Mouse (Mus musculus): ENCODE measurements at regions not wholly inside any gene's neighbourhood (a gene's known extent, or its start where the extent isn't known, plus 50 kb on each side); places are given as distances from the start of the nearest gene placed in this dataset.

GRCm38 (mm10) chr14:103898689-103899088, 54.5 kb upstream of the Ednrb start:
- TF ChIP-seq JUN (IDR thresholded peaks at IDR 0.05; ENCODE audit: insufficient read depth, low read depth, low read length) (no peak), HCFC1 (IDR thresholded peaks at IDR 0.05; ENCODE audit: low read depth, low read length) (no peak), CTCF (conservative IDR thresholded peaks at IDR 0.05 in 1 of 2, IDR thresholded peaks at IDR 0.05 in 1 of 2; ENCODE audit: low read depth in 2 of 2, low read length in 2 of 2) (no peak), ZC3H11A (IDR thresholded peaks at IDR 0.05; ENCODE audit: low read depth, low read length) (no peak), MAFK (IDR thresholded peaks at IDR 0.05; ENCODE audit: insufficient replicate concordance, low read length) (no peak), GABPA (IDR thresholded peaks at IDR 0.05; ENCODE audit: insufficient replicate concordance, low read depth, low read length) (no peak), RCOR1 (conservative IDR thresholded peaks at IDR 0.05; ENCODE audit: low read depth, low read length) (no peak), MAX (IDR thresholded peaks at IDR 0.05; ENCODE audit: low read length) (no peak), CHD2 (IDR thresholded peaks at IDR 0.05; ENCODE audit: low read length) (no peak), SIN3A (IDR thresholded peaks at IDR 0.05; ENCODE audit: low read length) (no peak), EP300 (IDR thresholded peaks at IDR 0.05; ENCODE audit: low read length) (no peak), RAD21 (IDR thresholded peaks at IDR 0.05; ENCODE audit: low read depth, low read length) (no peak), NELFE (IDR thresholded peaks at IDR 0.05; ENCODE audit: low read depth, low read length) (no peak)

Data from CH12.LX (cell line).